Comparison of ENCODE assay signal across 8 mouse cellular contexts in the genomic region with DNA sequence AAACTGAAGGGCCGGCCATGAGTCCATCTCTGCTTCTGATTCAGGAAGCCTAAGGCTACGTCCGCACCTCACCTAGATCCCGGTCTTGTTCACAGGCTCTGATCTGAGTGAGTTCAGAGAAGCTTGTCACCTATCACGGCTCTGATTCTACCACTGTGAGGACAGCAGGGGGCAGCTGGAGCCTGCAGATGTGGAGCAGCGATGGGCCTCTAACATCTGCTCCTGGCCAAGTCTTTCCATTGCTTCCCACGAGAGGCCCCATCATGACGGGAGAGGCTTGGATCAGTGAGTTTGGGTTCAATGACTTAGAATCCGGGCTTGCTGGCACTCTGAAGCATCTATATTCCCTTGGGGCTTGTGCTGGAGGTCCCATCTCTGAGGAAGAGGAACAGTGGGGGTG. TPM values are rescaled to one million over a fixed set of nuclear protein-coding genes. Genes with fewer than 3 reads are reported as not detected.
DNase-seq lines count a peak whose midpoint lies in the region; TF ChIP-seq lines count a peak whose summit lies in the region.

No protein-coding gene starts in this region.

- no peaks in the 10 kb centered on the region for H3K27me3 ChIP-seq in ES-Bruce4 (ENCODE audit: control insufficient read depth, insufficient read depth, low read length, poor library complexity, severe bottlenecking)

- H3K4me3 ChIP-seq in ES-Bruce4 (ENCODE audit: low read depth, low read length) = no peak overlapping the region
- H3K4me3 ChIP-seq in lung, adult 2 months (replicated peaks; ENCODE audit: extremely low read depth, low read depth, low read length) = no peak overlapping the region

- no peaks in the 10 kb centered on the region for H3K36me3 ChIP-seq in ES-Bruce4 (ENCODE audit: control insufficient read depth, insufficient read depth, low read length, poor library complexity, severe bottlenecking)

- no peak for TF ChIP-seq POLR2A in ES-Bruce4 (IDR thresholded peaks at IDR 0.05; ENCODE audit: insufficient read depth, low read length)
- TF ChIP-seq POLR2A in lung, adult 2 months (IDR thresholded peaks at IDR 0.05; ENCODE audit: borderline replicate concordance, extremely low read depth, low read depth, low read length) = no peak

- H3K27ac ChIP-seq in ES-Bruce4 (ENCODE audit: insufficient read depth, low read length) = no peak overlapping the region

- no peaks in the 10 kb centered on the region for H3K4me1 ChIP-seq in ES-Bruce4 (ENCODE audit: control insufficient read depth, insufficient read depth, low read length)
- no peaks in the 10 kb centered on the region for H3K4me1 ChIP-seq in lung, adult 2 months (ENCODE audit: control insufficient read depth, insufficient read depth, low read length)

- no peaks in the 10 kb centered on the region for H3K9me3 ChIP-seq in ES-Bruce4 (replicated peaks; ENCODE audit: control insufficient read depth, insufficient read depth, low read length, poor library complexity, severe bottlenecking)

- 45% methylated on average over 9 of the region's 9 CpGs for WGBS in lung, adult 2 months

- intact Hi-C loops in left cerebral cortex, postnatal 36 days (cut with DNase I) = loop anchor here (2.0 kb wide), 1 partner anchor 35 kb away; no protein-coding TSS in a partner anchor
- intact Hi-C loops in left cerebral cortex, postnatal 4 days (cut with DNase I) = no loop called here

- TF ChIP-seq EP300 in ES-Bruce4 (IDR thresholded peaks at IDR 0.05; ENCODE audit: insufficient read depth, low read depth, low read length) = 0 out of 2 replicates have a peak, but pooled peaks have one; percentile 10

- no peak overlapping the region for H3K9ac ChIP-seq in ES-Bruce4 (ENCODE audit: low read depth, poor library complexity, severe bottlenecking)

- DNase-seq in ZHBTc4 (ENCODE audit: low read depth, low spot score) = peak; percentile 77
- DNase-seq in gastrocnemius, adult 18-20 months (ENCODE audit: low spot score) = peak; percentile 60
- peak; percentile 73 for DNase-seq in kidney, adult 18-20 months
- peak; percentile 45 for DNase-seq in lung, adult 2 months
- DNase-seq in thymus, postnatal 0 days (ENCODE audit: low spot score) = peak; percentile 26
- DNase-seq in left cerebral cortex, postnatal 36 days (ENCODE audit: low spot score in 2 of 2) = no peak
- DNase-seq in left cerebral cortex, postnatal 4 days = no peak

- TF ChIP-seq CTCF in ES-Bruce4 (IDR thresholded peaks at IDR 0.05; ENCODE audit: low read depth, low read length) = peak; percentile 74
- peak; percentile 74 for TF ChIP-seq CTCF in lung, adult 2 months (IDR thresholded peaks at IDR 0.05; ENCODE audit: insufficient read depth, low read length)

RNA-seq across cellular contexts. Expression of gene Slc7a5, which starts 33.5 kb away (rescaled TPM):
- 80.8 and 85.4 TPM in 2 replicates for polyA plus RNA-seq in ES-Bruce4 (2011; ENCODE audit: insufficient read depth, insufficient read length, low read depth, missing spikeins)
- total RNA-seq in gastrocnemius, adult 18-20 months (2021) = 1 to 10 TPM; 1.0 to 1.4 TPM
- 11.4 and 12.1 TPM in 2 replicates for polyA plus RNA-seq in lung, adult 2 months (2012; rRNA removed)
- 15.0 and 16.7 TPM in 2 replicates for polyA plus RNA-seq in thymus, postnatal 0 days (2015; fragmentation: Nextera tagmentation; extraction: Ambion mirVana)
- 10 to 100 TPM; 61.9 to 73.8 TPM for total RNA-seq in left cerebral cortex, postnatal 36 days (2021)
- 100 to 1,000 TPM; 150 to 153 TPM for total RNA-seq in left cerebral cortex, postnatal 4 days (2021)

RNA-seq across cellular contexts. Expression of gene Klhdc4, which starts 44.7 kb away (rescaled TPM):
- 34.6 and 42.1 TPM in 2 replicates for polyA plus RNA-seq in ES-Bruce4 (2011; ENCODE audit: insufficient read depth, insufficient read length, low read depth, missing spikeins)
- total RNA-seq in gastrocnemius, adult 18-20 months (2021) = 10 to 100 TPM in 1 of 2 experiments, 1 to 10 TPM in 1; 9.4 to 10.7 TPM
- polyA plus RNA-seq in lung, adult 2 months (2012; rRNA removed) = 32.9 and 36.1 TPM in 2 replicates
- 31.6 and 32.7 TPM in 2 replicates for polyA plus RNA-seq in thymus, postnatal 0 days (2015; fragmentation: Nextera tagmentation; extraction: Ambion mirVana)
- 10 to 100 TPM; 29.0 to 34.2 TPM for total RNA-seq in left cerebral cortex, postnatal 36 days (2021)
- 10 to 100 TPM; 39.7 to 45.2 TPM for total RNA-seq in left cerebral cortex, postnatal 4 days (2021)

Comparison
In these comparisons a context has a peak if more than half of its experiments do, and no peak if none do; other contexts are left out.
1. DNase-seq: peak in ZHBTc4 (single experiment), gastrocnemius, adult 18-20 months (single experiment), kidney, adult 18-20 months (single experiment), lung, adult 2 months (single experiment) and thymus, postnatal 0 days (single experiment); none in left cerebral cortex, postnatal 36 days (0 of 2) and left cerebral cortex, postnatal 4 days (single experiment).
2. RNA of gene Slc7a5, which starts 33.5 kb away (total RNA-seq): 150 to 153 TPM in left cerebral cortex, postnatal 4 days and 61.9 to 73.8 TPM in left cerebral cortex, postnatal 36 days; 1.0 to 1.4 TPM in gastrocnemius, adult 18-20 months; every median in the first group is over 10 times any median in the second.